Mouse (Mus musculus) midbrain, embryonic 14.5 days (tissue): ENCODE measurements around the gene Gipc3. TPM values are rescaled to one million over a fixed set of nuclear protein-coding genes. Genes with fewer than 3 reads are reported as not detected.
A peak's percentile ranks its signal among the peaks of the same experiment; 100 is the strongest.

Experiments
- ATAC-seq: fragments of 200-750 bp; cut with Nextera tagmentation; 2 replicates; pipeline ENCODE4 v1.8.0; 2017; ENCODE audit warnings: moderate number of reproducible peaks, moderate library complexity; ENCODE audit not compliant: low FRiP score, low TSS enrichment
- DNase-seq: peaks from one replicate; pipeline ENCODE4 v3.0.0-alpha.2; 2015
- H3K27ac ChIP-seq: fragments of 300-500 bp; sonication (generic); replicated peaks from 2 replicates; pipeline ENCODE4 v1.5.1; 2014; ENCODE audit warnings: mild to moderate bottlenecking, low read depth, low read length, moderate library complexity
- H3K27me3 ChIP-seq: fragments of 300-500 bp; sonication (generic); 2 replicates; pipeline ENCODE4 v1.6.1; 2014; ENCODE audit warnings: low read length, control low read depth, mixed read lengths; ENCODE audit not compliant: control insufficient read depth, insufficient read depth
- H3K36me3 ChIP-seq: fragments of 300-500 bp; sonication (generic); 2 replicates; pipeline ENCODE4 v1.6.1; 2014; ENCODE audit warnings: low read length, control low read depth; ENCODE audit not compliant: control insufficient read depth, insufficient read depth
- H3K4me1 ChIP-seq: fragments of 300-500 bp; sonication (generic); 2 replicates; pipeline ENCODE4 v1.6.1; 2014; ENCODE audit warnings: mild to moderate bottlenecking, antibody characterized with exemption, low read length, control low read depth; ENCODE audit not compliant: control insufficient read depth, insufficient read depth
- H3K4me2 ChIP-seq: fragments of 300-500 bp; sonication (generic); 2 replicates; pipeline ENCODE4 v1.6.1; 2014; ENCODE audit warnings: mild to moderate bottlenecking, low read length, moderate library complexity
- H3K4me3 ChIP-seq: fragments of 300-500 bp; sonication (generic); replicated peaks from 2 replicates; pipeline ENCODE4 v1.5.1; 2014; ENCODE audit warnings: low read depth, low read length
- H3K9ac ChIP-seq: fragments of 300-500 bp; sonication (generic); replicated peaks from 2 replicates; pipeline ENCODE4 v1.6.1; 2014; ENCODE audit warnings: mild to moderate bottlenecking, low read length, moderate library complexity
- H3K9me3 ChIP-seq: fragments of 300-500 bp; sonication (generic); 2 replicates; pipeline ENCODE4 v1.6.1; 2016; ENCODE audit warnings: low read length, control low read depth, mixed read lengths; ENCODE audit not compliant: control insufficient read depth
- WGBS: fragments of 180-500 bp; shearing (Covaris S2); extraction: QIAGEN DNeasy Blood & Tissue Kit; methylation state at CpG from one replicate; pipeline ENCODE4 v1.1.7; 2014; 5-methylcytosine and 5-hydroxymethylcytosine counted together
- microRNA-seq: library from miRNA; unstranded; fragments of <30 nt; microRNA quantifications from one replicate; pipeline ENCODE4, GENCODE M21; 2016
- polyA plus RNA-seq: library from polyadenylated mRNA; unstranded; fragments of >200 nt; fragmentation: Nextera tagmentation; extraction: Ambion mirVana; gene quantifications from 2 replicates; pipeline ENCODE4 v1.2.1, GENCODE M21; 2014

The Gipc3 gene
- polyA plus RNA-seq, 1 experiment from 2014 or later: not detected

DNA sequence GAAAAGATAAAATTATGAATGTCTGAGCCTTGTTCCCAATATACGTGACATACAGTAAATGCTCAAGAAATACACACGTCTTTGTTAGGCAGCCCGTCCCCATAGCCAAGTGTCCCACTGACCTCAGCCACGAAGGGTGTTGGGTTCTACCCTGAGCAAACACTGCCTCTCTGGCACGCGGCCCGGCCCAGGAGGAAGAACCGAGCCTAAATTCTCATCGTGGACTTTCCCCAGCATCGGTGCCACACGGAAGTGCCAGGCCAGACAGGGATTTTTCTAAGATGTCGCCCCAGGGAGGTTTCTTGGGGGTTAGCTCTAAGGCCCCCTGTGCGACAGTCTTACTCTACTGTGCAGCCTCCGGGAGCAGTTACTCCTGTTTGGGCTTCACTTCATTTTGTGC lies 53.3 kb downstream of the Gipc3 start:
- Histone ChIP-seq H3K27me3 (peaks cover 29% of the 10 kb centered on the region), H3K27ac (no peak overlapping the region), H3K4me2 (no peak overlapping the region), H3K4me1 (peaks cover 23% of the 10 kb centered on the region), H3K4me3 (no peak overlapping the region), H3K36me3 (no peaks in the 10 kb centered on the region), H3K9me3 (no peaks in the 10 kb centered on the region), H3K9ac (no peak overlapping the region)
- WGBS: 65% methylated on average over 14 of the region's 14 CpGs
- DNase-seq (no peak), ATAC-seq (no peak)

DNA sequence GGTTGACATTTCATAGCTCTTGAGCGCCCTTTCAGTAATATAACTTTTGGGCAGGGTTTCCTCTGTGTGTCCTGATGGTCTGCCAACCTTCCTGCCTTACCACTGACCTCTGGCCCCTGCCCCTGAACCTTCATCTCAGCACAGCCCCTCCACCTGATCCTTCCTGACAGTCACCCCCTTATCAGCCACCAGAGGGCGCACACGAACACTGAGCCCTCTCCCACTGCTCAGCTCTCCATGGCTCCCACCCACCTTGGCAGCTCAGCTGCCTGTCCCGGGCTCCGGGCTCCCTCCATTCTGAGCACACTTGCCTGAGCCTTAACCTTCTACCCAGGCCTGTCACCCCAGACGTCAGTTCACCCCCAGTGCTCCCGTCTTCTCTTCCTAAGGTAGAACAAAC lies 53.8 kb downstream of the Gipc3 start:
- Histone ChIP-seq H3K9ac (no peak overlapping the region), H3K4me2 (no peak overlapping the region), H3K4me1 (peaks cover 18% of the 10 kb centered on the region), H3K4me3 (no peak overlapping the region), H3K36me3 (no peaks in the 10 kb centered on the region), H3K27me3 (peaks cover 31% of the 10 kb centered on the region), H3K27ac (no peak overlapping the region), H3K9me3 (no peaks in the 10 kb centered on the region)
- no peak for ATAC-seq
- WGBS: 3% methylated on average over 7 of the region's 7 CpGs
- DNase-seq: peak; percentile 85

DNA sequence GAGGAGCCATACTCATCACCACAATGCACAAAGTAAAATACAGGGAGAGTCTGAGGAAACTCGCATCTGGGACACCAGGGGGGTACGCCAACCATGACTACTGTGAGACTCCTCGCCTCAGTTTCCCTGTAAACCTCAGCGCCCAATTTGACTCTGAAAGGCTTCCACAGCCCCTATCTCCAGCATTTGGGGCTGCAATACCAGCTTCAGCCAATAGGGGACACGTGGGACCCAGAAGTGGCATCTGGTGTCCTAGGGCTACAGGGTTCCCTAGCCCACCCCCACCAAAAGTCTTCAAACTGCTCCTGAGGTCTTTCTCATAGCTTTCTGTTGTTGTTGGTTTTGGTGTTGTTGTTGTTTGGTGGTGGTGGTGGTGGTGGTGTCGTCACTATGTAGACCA lies 54.5 kb downstream of the Gipc3 start:
- ATAC-seq (no peak), DNase-seq (peak; percentile 46)
- Histone ChIP-seq H3K4me1 (0 out of 2 replicates have a peak, but pooled peaks cover 12% of the 10 kb centered on the region), H3K27ac (no peak overlapping the region), H3K36me3 (no peaks in the 10 kb centered on the region), H3K27me3 (peaks cover 31% of the 10 kb centered on the region), H3K9ac (no peak overlapping the region), H3K4me3 (no peak overlapping the region), H3K9me3 (no peaks in the 10 kb centered on the region), H3K4me2 (no peak overlapping the region)
- WGBS: 34% methylated on average over 6 of the region's 6 CpGs

DNA sequence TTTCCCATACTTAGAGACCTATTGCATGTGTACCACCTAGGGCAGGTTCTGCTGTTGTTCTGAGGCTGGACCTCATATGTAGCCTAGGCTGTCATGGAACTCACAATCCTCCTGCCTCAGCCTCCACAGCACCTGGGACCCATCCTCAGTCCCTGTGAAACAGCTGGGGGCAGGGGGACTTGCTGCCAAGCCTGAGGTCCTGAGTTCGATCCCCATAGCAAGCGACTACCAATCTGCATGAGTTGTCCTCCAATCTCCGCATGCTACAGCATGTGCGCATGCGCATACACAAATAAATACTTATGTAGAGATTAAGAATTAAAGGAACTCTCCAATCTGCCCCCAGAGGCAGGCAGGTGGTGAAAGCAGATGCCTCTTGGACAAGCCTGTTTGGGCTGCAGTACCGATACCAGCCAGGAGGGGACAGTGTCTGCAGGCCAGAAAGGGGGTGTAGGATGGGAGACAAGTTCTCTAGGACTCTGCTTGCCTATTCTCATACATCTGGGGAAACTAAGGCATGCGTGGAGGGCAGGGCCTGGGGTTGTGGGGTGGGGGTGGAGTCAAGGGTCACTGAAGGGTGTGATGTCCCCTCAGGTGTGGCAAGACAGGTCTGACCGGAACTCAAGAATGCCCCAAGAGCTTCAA lies 55.4 kb downstream of the Gipc3 start:
- ATAC-seq (no peak), DNase-seq (no peak)
- H3K36me3 ChIP-seq: no peaks in the 10 kb centered on the region
- H3K27ac ChIP-seq: no peak overlapping the region
- no peaks in the 10 kb centered on the region for H3K9me3 ChIP-seq
- H3K4me3 ChIP-seq: no peak overlapping the region
- peaks cover 31% of the 10 kb centered on the region for H3K27me3 ChIP-seq
- H3K9ac ChIP-seq: no peak overlapping the region
- 60% methylated on average over 8 of the region's 8 CpGs for WGBS
- no peak overlapping the region for H3K4me2 ChIP-seq
- 0 out of 2 replicates have a peak, but pooled peaks cover 12% of the 10 kb centered on the region for H3K4me1 ChIP-seq

DNA sequence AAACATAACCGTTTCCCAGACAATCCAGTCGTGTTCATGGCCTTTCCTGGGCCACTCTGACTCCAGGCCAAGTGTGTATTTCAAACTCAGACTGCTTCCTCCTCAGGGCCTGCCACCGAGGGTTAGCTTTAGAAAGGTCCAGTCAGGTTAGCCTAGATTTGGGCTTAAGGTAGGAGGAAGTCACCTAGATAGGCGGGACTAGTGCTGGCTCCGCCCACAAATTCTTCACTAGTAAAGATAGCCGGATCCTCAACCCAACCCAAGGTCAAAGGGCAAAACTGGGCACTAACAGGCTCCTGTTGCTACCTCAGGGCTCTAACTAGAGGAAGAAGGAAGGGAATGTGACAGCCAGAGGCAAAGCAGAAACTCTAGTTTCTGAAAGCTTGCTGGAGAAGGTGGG lies 56.5 kb downstream of the Gipc3 start:
- Histone ChIP-seq H3K4me2 (no peak overlapping the region), H3K27me3 (peaks cover 31% of the 10 kb centered on the region), H3K36me3 (no peaks in the 10 kb centered on the region), H3K9ac (no peak overlapping the region), H3K9me3 (no peaks in the 10 kb centered on the region), H3K4me3 (no peak overlapping the region), H3K4me1 (0 out of 2 replicates have a peak, but pooled peaks cover 12% of the 10 kb centered on the region), H3K27ac (no peak overlapping the region)
- DNase-seq: no peak
- no peak for ATAC-seq
- 52% methylated on average over 6 of the region's 6 CpGs for WGBS

DNA sequence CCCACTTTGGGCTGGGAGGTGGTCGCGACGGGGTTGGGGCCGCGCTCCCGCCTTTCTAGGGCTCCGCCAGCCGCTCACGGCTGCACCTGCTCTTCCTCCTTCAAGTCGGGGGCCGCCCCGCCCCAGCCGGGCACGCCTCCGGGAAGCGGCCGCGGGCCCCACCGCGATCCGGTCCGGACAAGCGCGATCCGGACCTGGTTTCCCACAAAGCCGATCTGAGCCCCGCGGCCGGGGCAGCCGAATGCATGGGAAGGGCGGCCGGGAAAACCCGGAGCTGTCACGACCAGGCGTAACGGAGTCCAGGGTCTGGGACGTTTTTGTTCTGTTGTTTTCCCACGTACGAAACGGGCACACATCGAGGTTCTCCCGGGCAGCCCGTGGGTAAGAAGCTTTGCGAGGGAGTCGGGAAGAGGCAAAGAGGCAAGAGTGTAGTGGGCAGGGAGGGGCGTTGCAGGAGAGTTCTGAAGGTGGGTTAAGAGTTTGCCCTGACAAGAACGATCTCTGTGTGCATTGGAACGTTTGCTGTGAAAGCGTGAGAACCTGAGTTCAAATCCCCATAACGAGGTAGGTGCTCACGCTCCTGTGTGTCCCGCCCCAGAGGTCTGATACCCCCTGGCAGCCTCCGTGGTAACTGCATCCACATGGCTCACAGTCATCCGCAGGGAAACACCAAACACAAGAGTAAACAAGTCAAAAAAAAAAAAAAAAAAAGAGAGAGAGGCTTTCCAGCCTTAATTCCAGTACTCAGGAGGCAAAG lies 57.2 kb downstream of the Gipc3 start:
- Histone ChIP-seq H3K36me3 (no peaks in the 10 kb centered on the region), H3K27ac (no peak overlapping the region), H3K4me1 (0 out of 2 replicates have a peak, but pooled peaks cover 12% of the 10 kb centered on the region), H3K9me3 (no peaks in the 10 kb centered on the region), H3K27me3 (peaks cover 25% of the 10 kb centered on the region), H3K9ac (peak overlapping the region; percentile 68), H3K4me2 (peak overlapping the region; percentile 81), H3K4me3 (peak overlapping the region; percentile 42)
- WGBS: 3% methylated on average over 54 of the region's 54 CpGs
- peak; percentile 96 for DNase-seq
- peak; percentile 83 for ATAC-seq

Small RNA genes lying within 50 kb of the gene (microRNA-seq; reads per million reads assigned to microRNA genes)
- gene Mir6913: 0.59 reads per million

Other genes with a start within 250 kb of the Gipc3 start
- 0.09 and 0.31 TPM in 2 replicates for gene Creb3l3, start 244.4 kb downstream of the Gipc3 start, polyA plus RNA-seq
- gene Map2k2, start 237.4 kb downstream of the Gipc3 start, polyA plus RNA-seq: 236 and 240 TPM in 2 replicates
- 8.1 and 12.4 TPM in 2 replicates for gene Zbtb7a, start 208.0 kb downstream of the Gipc3 start, polyA plus RNA-seq
- gene Pias4, start 175.3 kb downstream of the Gipc3 start, polyA plus RNA-seq: 49.2 and 55.7 TPM in 2 replicates
- 479 and 528 TPM in 2 replicates for gene Eef2, start 166.6 kb downstream of the Gipc3 start, polyA plus RNA-seq
- 63.3 and 66.9 TPM in 2 replicates for gene Dapk3, start 160.3 kb downstream of the Gipc3 start, polyA plus RNA-seq
- gene 4930442H23Rik, start 159.4 kb downstream of the Gipc3 start, polyA plus RNA-seq: 0.23 TPM in 1 of 2 replicates, not detected in the other
- not detected in 2 replicates for gene Nmrk2, start 141.2 kb downstream of the Gipc3 start, polyA plus RNA-seq
- 82.4 and 118 TPM in 2 replicates for gene Atcay, start 112.4 kb downstream of the Gipc3 start, polyA plus RNA-seq
- 20.3 and 21.7 TPM in 2 replicates for gene Zfr2, start 110.1 kb downstream of the Gipc3 start, polyA plus RNA-seq
- gene Matk, start 90.3 kb downstream of the Gipc3 start, polyA plus RNA-seq: 14.8 and 29.4 TPM in 2 replicates
- gene Mrpl54, start 76.3 kb downstream of the Gipc3 start, polyA plus RNA-seq: 121 and 152 TPM in 2 replicates
- 25.1 and 27.5 TPM in 2 replicates for gene Apba3, start 76.3 kb downstream of the Gipc3 start, polyA plus RNA-seq
- gene Tjp3, start 51.7 kb downstream of the Gipc3 start, polyA plus RNA-seq: 4.4 and 5.7 TPM in 2 replicates
- gene Pip5k1c, start 50.3 kb downstream of the Gipc3 start, polyA plus RNA-seq: 102 and 132 TPM in 2 replicates
- gene Cactin, start 22.2 kb downstream of the Gipc3 start, polyA plus RNA-seq: 22.6 and 22.8 TPM in 2 replicates
- gene Tbxa2r, start 14.5 kb downstream of the Gipc3 start, polyA plus RNA-seq: 2.9 and 3.7 TPM in 2 replicates
- gene Hmg20b, start 7.2 kb upstream of the Gipc3 start, polyA plus RNA-seq: 30.6 and 36.5 TPM in 2 replicates
- 5.9 and 9.2 TPM in 2 replicates for gene Mfsd12, start 14.2 kb upstream of the Gipc3 start, polyA plus RNA-seq
- gene 4930404N11Rik, start 22.6 kb upstream of the Gipc3 start, polyA plus RNA-seq: 0.32 and 0.37 TPM in 2 replicates
- gene Fzr1, start 35.2 kb upstream of the Gipc3 start, polyA plus RNA-seq: 122 and 146 TPM in 2 replicates
- 59.5 and 79.6 TPM in 2 replicates for gene Dohh, start 41.2 kb upstream of the Gipc3 start, polyA plus RNA-seq
- gene Gm48551, start 41.2 kb upstream of the Gipc3 start, polyA plus RNA-seq: 4.5 and 8.2 TPM in 2 replicates
- gene Gm48552, start 45.7 kb upstream of the Gipc3 start, polyA plus RNA-seq: 1.3 and 2.9 TPM in 2 replicates
- 1.0 and 1.2 TPM in 2 replicates for gene Smim24, start 49.8 kb upstream of the Gipc3 start, polyA plus RNA-seq
- 11.2 and 13.7 TPM in 2 replicates for gene Nfic, start 112.4 kb upstream of the Gipc3 start, polyA plus RNA-seq
- gene Celf5, start 139.4 kb upstream of the Gipc3 start, polyA plus RNA-seq: 61.3 and 117 TPM in 2 replicates
- gene Ncln, start 153.1 kb upstream of the Gipc3 start, polyA plus RNA-seq: 51.6 and 51.8 TPM in 2 replicates
- 0.34 and 0.47 TPM in 2 replicates for gene S1pr4, start 156.9 kb upstream of the Gipc3 start, polyA plus RNA-seq
- gene Gna15, start 181.0 kb upstream of the Gipc3 start, polyA plus RNA-seq: 0.69 and 0.88 TPM in 2 replicates
- gene Gna11, start 201.9 kb upstream of the Gipc3 start, polyA plus RNA-seq: 86.7 and 102 TPM in 2 replicates
- gene Aes, start 216.2 kb upstream of the Gipc3 start, polyA plus RNA-seq: 485 and 707 TPM in 2 replicates
- 20.4 and 25.7 TPM in 2 replicates for gene Tle2, start 231.3 kb upstream of the Gipc3 start, polyA plus RNA-seq